Mouse (Mus musculus) ES-E14 (cell line): ENCODE data around the gene Rapgef3.

Source experiments
- CHD2 ChIP-seq: IDR thresholded peaks from 2 replicates; pipeline ENCODE4 v1.6.1; 2014; ENCODE audit warnings: mild to moderate bottlenecking, low read depth, low read length, inconsistent platforms
- HCFC1 ChIP-seq: IDR thresholded peaks from 2 replicates; pipeline ENCODE4 v1.6.1; 2012; ENCODE audit warnings: low read length, inconsistent platforms, borderline replicate concordance; ENCODE audit not compliant: insufficient read depth
- ZNF384 ChIP-seq: IDR thresholded peaks from 2 replicates; pipeline ENCODE4 v1.6.1; 2012; ENCODE audit warnings: low read depth, low read length, inconsistent platforms

DNA sequence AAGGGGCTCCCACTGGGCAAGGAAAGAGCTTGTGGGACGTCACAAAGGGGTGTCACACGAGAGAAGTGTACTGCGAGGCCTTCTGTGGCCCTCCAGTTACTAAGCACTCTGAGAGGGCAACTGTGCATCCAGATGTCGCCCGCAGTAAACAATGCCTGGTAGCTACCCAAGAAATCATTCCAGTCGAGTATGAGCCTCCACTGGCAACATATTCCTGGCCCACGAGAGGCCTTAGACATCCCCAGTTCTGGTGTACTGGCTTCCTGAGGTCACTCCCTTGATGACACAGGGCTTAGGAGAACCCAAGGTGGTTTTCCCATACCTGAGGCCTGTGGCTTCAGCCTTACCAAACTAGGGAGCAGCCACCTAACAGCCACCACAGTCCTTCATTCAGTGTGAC lies 45.1 kb upstream of the Rapgef3 start:
- no peak for TF ChIP-seq HCFC1
- TF ChIP-seq ZNF384: no peak
- no peak for TF ChIP-seq CHD2
